Mouse (Mus musculus) lung, postnatal 10 days (tissue): ENCODE results near the gene Plekho1.

Experiments used
- DNase-seq: peaks from one replicate; pipeline ENCODE4 v3.0.0; 2021

Gene Plekho1

DNA sequence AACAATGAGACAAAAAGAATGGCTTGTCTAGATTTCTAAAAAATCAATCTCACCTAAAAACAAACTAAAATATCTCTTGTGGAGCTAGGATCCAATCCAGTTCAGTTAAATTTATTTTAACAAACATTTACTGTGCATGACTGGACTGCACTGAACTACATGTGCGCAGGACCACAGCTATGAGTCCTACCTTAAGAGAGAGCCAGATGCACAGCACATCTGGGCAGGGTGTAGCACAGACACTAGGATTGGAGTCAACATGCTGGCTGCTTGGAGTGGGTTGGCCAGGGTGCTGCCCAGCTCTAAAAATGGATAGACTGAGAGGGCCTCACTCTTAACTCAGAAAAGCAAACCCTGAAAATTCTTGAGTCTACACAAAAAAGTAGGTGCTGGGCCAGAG, 5.8 kb upstream of the Plekho1 start:
- no peak for DNase-seq

DNA sequence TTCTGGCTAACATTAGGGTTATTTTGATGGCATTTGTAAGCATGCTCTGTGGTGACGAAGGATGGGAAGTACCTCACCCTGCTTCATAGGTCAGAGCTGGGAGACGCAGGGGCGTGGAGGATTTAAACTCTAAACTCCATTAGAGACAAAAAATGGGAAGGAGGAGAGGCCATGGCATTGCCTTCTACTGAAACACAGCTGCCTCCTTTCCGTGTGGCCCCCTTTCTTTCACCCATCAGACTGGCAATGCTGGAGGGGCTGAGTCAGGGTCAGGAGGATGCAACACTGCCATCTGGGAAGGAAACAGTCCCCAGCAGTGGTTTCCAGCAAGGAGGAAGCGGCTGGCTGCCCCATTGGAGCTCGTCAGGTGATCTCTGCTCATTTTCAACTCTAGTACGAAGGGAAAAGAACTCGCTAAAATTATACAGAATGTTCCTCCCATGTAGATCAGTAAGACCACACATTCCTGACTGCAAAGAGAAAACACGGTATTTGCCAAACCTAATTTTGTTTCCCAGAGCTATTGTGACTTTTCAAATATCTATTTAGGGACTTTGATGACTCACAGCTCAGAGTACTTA, 5.2 kb upstream of the Plekho1 start:
- DNase-seq: no peak

DNA sequence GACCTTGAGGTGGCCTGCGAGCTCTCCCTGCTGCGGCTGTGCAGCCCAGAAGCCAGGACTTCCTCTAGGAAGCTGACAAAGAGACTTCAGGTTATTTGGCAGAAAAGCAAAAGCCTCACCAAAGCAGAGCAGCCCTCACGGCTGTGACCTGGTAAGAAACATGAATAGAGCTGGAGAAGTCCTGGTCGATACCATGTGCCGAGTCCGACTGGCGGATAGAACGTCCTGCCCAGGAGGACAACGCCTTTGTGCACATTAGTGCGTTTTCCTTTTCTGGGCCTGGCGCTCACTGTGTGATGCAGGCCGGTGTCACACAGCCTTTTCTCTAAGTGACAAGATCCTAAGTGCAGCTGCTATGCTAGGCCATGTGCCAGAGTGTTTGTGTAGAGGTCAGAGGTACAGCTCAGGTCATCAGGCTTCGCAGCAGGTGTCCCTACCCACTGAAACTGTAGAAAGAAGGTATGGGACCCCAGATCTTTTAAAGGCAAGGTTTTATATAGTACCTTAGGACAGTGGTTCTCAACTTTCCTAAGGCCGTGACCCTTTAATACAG, 4.4 kb upstream of the Plekho1 start:
- DNase-seq: no peak

DNA sequence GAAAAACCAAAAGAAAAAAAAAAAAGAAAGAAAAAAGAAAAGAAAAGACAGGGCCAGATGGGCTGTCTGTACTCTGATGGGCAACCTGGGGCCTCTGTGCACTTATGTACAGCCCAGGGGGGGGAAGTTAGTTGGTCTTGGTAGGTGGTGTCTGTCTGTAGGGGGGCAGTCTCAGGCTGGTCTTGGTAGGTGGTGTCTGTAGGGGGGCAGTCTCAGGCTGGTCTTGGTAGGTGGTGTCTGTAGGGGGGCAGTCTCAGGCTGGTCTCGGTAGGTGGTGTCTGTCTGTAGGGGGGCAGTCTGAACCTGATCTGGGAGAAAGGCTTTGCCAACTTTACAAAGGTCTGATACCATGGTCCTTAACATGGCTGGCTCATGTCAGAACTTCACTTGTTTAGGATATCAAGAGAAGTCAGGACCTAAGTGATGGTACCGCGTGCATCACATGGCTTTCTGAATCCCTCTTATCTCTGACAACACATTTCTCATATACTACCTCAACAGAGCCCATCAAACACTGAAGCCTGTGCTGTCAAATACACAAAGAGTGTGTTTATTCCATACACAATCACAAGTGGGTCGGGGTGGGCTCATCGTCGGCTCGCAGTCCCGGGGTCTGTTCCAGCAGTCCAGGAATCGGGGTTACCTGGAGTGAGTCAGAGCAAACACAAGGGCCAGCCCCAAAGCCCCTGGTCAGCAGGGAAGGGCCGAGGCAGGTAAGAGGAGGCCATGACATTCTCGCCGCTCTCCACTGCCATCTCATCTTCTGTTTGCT, 3.7 kb upstream of the Plekho1 start:
- no peak for DNase-seq

DNA sequence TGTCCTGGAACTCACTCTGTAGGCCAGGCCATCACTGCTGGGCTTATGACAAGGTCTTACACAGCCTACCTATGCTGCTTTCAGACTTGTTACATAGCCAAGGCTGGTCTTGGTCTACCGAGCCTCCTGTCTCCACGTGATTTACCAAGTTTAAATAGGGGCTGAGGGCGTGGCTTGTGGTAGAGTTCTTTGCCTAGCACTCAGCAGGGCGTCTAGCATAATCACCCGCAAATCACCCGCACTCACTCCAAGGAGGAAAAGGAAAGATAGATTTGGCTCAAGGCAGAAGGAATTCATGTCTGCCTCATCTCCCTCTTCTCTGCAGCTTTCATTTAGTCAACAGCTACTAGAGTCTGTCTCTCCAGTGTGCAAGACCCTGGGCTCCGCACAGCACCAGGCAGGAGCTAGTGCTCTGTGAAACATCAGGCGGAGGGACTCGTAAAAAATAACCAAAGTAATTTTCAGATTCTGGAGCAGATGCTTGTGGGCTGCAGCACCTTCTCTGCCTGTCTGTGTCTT, 1.5 kb upstream of the Plekho1 start:
- DNase-seq: peak; percentile 45

DNA sequence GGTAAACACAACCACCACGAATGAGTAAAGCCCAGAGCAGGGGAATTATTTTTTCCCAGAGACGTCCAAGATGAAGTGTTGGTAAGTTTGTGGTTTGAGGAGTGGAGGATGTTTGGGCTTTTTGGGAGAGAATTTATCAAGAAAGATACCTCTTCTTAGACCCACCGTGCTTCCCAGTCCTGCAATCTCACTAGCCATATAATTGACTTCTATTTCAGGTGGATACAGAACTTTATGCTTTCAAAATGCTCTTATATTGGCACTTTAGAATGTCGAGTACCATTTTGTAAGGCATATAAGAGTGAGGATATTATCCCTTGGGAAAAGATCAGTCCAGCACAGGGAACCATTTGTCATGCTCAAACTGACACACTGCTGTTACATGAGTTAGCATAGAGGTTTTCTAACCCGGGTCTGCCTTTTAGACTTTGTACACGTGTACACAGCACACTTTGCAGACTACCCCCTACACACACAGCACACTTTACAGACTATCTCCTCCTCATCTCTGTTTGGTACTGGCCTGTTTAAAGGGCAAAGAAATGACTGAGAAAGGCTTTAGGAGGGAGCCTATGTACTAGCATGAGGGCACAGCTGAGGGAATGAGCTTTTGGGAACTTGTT, 761 bp upstream of the Plekho1 start:
- no peak for DNase-seq

DNA sequence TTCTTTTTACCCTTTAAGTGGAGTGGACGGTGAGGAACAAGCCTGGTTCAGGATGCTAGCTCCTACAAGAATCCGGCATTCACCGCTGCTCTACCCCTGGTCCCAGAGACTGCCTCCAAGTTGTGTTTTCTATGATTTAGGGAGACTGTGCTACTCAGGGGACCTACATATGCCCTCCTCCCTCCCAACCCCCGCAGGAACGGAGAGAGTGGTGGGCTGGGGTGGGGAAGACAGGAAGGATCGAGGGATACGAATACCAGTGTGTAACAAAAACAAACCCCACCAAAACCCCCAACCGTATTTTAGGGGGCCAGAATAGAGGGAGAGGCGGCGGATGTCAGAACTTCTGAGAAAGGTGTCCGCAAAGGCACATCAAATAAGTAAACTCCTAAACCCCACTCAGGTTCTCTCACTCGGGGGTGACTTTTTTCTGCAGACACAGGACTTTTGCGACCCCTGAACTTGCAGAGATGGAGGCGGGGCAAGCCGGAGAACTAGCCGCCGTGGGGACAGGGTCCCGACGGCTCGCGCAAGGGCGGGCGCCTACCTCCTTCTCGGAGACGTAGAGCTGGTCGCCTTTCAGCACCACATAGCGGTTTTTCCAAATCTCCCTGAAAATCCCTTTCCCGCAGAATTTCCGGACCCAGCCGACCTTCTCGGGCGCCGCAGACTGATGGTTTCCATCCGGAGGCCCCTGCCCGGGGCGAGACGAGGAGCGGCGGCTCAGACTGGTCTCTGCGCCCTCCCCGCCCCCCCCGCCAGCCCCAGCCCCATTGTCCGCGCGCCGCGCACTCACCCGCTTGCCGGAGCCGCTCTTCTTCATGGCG, 613 bp downstream of the Plekho1 start:
- peak; percentile 62 for DNase-seq

DNA sequence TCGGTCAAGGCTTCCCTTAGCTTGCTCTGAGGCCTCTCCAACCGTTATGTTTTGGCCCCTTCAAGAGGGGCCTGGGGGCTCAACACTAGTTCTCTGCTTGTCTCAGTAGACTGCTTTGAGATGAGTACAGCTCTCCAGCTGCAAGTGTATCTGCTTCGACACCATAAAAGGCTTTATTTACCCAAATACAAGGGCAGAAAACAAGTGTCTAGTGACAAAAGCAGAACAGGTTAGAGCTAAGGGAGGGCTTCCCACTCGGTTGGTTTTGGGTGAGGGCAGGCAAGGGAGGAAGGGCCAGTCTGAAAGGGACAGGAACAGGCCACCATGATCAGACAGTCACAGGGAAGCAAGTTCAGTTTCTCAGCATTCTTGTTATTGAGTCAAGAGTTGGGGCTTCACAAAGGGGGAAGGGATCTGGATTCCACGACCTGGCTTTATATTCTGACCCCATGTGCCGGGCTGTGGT, 1.4 kb downstream of the Plekho1 start:
- DNase-seq: peak; percentile 38

DNA sequence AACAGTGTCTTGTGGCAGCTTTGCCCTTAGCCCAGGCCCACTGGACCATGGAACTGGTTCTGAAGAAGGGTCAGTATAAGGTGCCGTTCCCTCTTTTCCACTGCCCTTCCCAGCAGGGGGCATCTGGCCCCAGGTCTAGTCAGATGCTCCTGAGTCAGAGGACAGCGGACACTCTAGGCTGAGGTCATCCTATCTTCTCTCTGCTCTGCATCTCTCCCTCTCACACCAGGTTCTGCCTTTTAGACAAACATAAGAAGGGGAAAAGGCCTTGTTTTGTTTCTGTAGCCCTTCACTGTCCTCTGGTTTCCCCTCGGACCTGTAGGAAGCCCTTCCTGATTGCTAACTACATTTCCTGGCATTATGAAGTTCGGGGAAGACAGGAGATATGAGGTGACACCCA, 1.9 kb downstream of the Plekho1 start:
- peak; percentile 53 for DNase-seq

DNA sequence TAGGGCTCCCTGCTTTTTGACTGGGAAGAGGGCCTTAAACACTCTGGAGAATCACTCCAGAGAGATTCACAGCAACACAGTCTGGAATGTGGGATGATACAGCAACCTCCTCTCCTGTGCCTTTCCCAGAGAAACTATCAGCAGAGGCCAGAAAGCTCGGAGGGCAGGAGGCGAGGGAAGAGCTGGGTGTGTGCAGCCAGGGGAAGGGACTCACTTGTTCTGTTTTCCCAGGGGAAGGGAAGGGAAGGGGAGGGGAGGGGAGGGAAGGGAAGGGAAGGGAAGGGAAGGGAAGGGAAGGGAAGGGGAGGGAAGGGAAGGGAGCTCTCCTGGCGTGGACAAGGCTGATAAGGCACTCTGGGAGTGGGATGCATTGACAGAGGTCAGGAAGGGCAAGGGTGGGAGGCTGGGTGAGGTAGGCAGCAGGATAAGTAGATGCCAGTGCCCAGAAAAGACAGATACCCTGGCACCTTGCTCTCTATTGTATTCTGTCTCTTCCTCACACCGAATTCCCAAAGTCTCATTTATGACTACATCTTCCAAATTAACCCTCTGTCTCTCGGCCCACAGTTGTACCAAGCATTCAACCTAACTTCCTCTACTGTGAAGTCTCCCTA, 2.7 kb downstream of the Plekho1 start:
- DNase-seq: peak; percentile 51

DNA sequence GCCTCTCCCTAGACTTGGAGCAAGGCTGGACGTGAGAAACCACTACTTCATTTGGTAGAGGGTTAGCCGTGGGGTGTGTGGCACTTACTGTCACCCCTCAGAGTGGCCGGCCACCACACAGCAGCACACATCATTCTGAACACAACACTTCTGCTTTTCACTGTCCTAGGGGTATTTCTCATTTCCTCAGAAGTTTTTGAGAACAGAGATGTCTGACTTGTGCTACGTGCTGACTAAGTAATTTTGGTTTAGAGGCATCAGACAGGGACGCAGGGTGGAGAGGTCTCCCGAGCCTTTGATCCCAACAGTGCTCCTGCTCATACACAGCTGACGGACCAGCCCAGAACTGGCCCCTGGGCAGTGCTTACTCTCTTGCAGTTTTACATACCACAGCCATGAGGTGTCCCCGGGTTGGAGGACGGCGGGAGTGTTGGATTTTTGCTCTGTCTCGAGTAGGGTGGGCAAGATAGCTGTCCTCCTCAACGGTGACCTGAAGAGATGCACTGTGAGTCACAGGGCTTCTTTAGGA, 5.3 kb downstream of the Plekho1 start:
- no peak for DNase-seq

DNA sequence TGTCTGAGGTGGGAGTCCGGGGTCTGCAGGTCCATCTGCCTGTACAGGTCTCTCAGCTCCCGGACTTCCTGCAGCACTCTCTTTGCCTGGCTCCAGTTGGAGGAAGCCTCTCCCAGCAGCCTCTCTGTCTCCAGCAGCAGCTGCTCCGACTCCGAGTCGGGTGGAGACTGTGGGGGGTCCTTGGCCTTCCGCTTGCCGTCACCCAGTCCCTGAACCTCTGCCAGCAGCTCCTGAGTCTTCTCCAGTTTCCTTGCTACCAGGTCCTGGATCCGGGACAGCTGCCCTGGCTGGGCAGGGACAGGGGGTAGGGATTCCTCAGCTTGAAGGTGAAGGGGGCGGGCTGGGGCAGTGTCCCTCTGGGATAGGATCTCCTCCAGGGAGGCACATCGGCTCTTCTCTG, 6.8 kb downstream of the Plekho1 start:
- DNase-seq: peak; percentile 92

DNA sequence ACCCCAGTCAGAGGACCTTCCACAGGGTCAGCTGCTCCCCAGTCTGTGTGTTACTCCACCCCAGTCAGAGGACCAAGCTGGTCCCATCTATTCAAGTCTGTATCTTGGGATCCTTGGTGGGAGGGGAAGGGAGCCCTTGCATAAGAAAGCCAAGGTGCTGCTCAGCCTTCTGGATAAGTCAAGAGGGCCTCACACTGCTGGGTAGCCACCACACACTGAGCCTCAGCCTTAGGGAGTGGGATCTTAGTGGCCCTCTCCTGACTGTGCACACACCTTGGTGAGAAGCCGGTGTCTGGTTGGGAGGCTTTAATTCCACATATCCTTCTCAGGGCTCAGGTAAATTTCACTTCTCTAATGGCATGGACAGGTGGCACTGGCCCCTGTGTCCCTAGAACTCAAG, 7.7 kb downstream of the Plekho1 start:
- no peak for DNase-seq

DNA sequence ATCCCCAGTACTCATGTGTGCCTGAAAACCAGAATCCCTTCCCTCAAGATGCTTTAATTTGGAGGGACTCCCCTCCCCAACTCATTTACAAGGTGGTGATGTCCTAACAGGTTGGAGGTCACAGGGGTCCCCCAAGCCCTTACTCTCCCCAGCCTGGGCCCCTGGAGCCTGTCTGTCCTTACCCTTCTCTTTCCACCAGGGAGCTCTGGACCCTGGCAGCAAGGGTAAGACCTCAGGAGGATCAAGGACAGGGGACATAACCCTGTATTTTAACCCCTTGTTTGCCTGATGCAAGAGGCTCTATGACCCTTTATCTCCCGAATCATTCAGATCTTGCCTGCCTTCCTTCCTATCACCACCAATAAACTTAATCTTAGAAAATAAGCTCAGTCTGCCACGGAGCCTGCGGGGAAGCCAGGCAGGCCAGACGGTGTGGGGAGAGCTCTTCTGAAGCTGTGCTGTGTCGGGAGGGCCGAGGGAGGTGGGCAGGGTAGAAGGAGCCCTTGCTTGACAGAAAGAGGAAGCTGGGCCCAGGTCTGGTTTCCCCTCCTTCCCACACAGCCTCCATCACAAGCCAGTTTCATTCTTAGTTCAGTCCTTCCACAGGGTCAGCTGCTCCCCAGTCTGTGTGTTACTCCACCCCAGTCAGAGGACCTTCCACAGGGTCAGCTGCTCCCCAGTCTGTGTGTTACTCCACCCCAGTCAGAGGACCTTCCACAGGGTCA, 8.3 kb downstream of the Plekho1 start:
- DNase-seq: no peak

DNA sequence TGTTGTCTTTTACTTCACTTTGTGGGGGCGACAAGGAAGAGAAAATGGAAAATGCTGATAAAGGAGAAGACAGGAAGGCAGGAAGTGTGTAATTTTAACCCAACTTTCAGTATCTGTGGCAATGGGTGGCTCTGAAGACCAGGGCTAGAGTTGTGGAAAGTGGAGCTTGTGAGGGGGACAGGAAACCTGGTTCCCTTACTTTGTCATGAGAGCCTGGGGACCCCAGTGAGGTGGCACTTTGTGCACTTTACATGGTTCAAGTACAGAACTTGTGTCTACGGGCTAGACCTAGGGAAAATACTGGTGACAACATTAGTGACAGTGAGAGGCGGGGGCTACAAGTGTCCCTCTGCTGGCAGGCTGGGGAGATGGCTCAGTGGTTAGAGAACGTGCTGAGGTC, 8.8 kb downstream of the Plekho1 start:
- no peak for DNase-seq

DNA sequence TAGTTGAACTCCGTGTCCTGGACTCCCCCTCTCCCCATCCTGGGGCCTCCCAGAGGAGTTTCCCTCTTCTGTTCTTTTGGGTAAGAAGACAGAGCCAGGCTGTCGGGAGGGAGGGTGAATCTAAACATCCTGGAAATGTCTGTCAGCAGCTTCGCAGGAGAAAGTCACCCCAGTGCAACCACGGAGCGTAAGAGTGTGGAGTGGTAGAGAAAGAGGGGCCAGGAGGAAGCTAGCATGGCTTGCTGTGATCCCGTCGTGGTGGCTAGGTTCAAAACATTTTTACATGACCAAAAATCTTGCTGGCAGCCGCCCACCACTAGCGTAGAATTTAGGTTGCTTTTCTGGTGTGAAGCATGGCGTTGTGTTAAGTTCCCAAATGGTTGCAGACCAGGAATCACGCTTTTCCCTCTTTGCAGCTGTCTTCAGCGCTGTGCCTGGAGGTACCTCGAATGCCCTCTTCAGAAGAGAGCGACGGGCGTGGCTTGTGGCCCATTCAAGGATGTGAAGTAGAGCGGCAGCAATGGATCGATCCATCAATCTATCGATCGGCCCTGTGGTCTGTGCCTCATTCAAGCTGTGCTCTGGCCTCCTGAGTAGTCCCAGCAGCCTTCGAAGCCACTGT, 9.7 kb downstream of the Plekho1 start:
- DNase-seq: peak; percentile 80

DNA sequence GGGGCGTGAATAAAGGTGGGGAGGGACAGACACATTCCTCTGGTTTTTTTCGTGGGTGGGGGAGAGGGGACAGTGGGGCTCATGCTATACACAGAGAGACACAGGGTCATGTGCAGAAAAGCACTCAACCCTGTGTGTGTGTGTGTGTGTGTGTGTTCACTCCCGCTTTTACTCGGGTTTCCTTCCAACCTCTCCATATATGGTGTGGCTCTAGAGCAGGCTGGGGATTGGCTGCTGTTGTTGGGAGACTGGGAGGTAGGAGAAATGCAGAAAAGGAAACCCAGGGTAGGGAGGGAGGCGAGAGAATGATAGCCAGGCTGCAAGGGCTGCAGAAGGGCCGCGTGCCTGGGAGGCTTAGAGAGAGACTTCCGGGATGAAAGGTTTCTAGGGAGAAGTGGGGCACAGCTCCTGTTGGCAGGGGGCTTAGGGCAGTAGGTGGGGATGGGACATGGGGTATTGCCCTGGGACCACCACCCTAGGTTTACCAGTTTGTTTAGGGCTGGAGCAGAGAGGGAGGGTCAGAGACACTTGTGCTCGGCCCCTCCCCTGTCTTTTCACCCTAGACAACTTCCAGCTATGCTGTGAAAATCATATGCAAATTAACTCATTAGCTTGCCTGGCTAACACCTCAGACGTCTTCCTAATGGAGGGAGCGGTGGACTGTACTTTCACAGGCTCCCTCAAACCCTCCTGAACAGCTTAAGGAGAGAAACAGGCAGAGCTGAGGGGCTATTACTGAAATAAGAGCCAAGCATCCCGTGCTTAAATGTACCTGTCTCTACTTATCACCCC, 10.4 kb downstream of the Plekho1 start:
- DNase-seq: peak; percentile 83

DNA sequence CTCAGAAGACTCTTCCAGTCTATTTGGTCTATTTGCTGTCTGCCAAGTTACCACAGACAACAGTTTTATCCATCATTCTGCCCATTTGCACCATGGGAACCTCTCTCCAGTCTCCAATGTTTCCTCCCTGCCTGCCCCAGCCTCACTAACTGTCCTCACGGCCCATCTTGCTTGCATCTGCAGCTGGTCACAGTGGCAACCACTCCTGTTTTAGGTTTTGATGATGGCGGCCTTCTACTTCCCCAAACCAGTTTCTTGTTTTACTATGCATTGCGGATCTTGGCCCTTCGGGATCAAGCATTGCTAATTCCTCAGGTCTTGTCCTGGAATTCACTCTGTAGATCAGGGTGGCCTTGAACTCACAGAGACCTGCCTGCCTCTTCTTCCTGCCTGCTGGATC, 13.7 kb downstream of the Plekho1 start:
- DNase-seq: no peak

DNA sequence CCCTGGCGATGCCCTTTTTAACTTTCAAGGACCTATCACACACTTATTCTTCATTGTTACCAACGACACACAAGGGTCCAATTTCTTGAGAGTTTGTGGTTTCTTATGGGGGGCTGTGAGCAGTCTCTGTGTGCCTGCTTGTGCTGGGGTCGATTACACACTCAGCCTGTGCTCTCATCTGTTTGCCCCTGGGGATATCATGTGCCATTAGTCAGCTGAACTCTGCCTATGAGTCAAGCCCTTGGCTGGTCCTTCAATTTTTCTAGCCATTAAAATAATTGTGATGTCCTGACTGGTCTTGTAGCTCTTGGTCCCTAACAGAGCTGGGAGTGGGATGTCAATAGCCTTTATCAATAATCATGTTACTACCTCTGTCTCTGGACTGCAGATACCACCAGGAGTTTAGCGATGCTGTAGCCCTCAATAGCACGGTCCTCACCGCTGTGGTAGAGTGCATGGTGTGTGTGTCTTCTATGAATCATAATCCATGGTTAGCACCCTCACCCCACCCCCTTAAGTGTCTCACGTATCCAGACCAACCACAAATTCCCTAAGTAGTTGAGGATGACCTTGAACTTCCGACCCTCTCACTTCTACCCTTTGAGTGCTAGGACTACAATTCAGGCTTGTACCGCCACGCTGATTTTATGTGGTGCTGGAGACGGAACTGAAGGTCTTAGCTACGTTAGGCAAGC, 15.4 kb downstream of the Plekho1 start:
- DNase-seq: no peak
